ENCODE assay signal across 12 mouse cellular contexts in the genomic region with DNA sequence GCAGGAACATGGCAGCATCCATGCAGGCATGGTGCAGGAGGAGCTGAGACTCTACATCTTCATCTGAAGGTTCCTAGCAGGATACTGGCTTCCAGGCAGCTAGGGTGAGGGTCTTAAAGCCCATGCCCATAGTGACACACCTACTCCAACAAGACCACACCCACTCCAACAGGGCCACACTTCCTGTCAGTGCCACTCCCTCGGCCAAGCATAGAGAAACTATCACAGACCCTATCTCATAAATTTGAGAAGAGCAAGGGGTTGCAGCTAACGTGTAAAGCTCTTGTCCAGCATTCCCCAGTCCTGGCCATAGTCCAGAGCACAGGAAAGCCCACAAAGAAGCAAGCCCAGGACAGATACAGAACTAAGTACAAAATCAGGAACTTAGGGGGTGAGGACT. TPM values are rescaled to one million over a fixed set of nuclear protein-coding genes. Genes with fewer than 3 reads are reported as not detected.
DNase-seq lines count a peak whose midpoint lies in the region; ATAC-seq and TF ChIP-seq lines count a peak whose summit lies in the region.
"Had no signal": no experiment of that assay in that cellular context is flagged by ENCODE, and none has a peak within 500 bp of the region (broad histone marks: within the 10 kb centered on the region; RNA-seq: fewer than 3 reads in every experiment).

No protein-coding gene starts in this region.

- 0 out of 2 replicates have a peak overlapping the region, but pooled peaks have one; percentile 75 for H3K4me3 ChIP-seq in liver, embryonic 12.5 days
- H3K4me3 ChIP-seq in liver, postnatal 0 days (ENCODE audit: low read depth, low read length), result no peak overlapping the region
- peak overlapping the region; percentile 9 to 40; a peak in 3 of 4 replicates for H3K4me3 ChIP-seq in MEL (ENCODE audit: control insufficient read depth in 1 of 2, insufficient read depth in 1 of 2, low read depth in 2 of 2, low read length in 2 of 2)
- H3K4me3 ChIP-seq in limb, embryonic 10.5 days, result peak overlapping the region; percentile 69; the same call in 1 of the 2 replicates

- peak; percentile 90 for DNase-seq in heart, adult 11 months
- DNase-seq in heart, postnatal 14 days, result no peak
- no peak for DNase-seq in liver, postnatal 0 days
- peak; percentile 63 for DNase-seq in MEL (ENCODE audit: low read depth, low spot score)
- DNase-seq in limb, embryonic 10.5 days (ENCODE audit: low spot score), result no peak
- no peak for DNase-seq in left cerebral cortex, adult 11 months (ENCODE audit: low spot score)
- DNase-seq in natural killer cell, adult 2 months (ENCODE audit: low spot score in 2 of 2), result no peak

- TF ChIP-seq RAD21 in MEL (IDR thresholded peaks at IDR 0.05; ENCODE audit: low read depth, low read length), result no peak

- peak overlapping the region; percentile 91 for H3K4me2 ChIP-seq in liver, embryonic 12.5 days
- H3K4me2 ChIP-seq in liver, postnatal 0 days (ENCODE audit: low read depth, low read length), result no peak overlapping the region

- intact Hi-C loops in heart, postnatal 14 days (cut with DNase I), result loop anchor here (10.0 kb wide), 1 partner anchor 404 kb away; a partner anchor contains a TSS

- H3K79me2 ChIP-seq in MEL (ENCODE audit: control insufficient read depth, insufficient read depth, low read length, poor library complexity), result no peaks in the 10 kb centered on the region; the same call in 1 of the 2 replicates

- H3K36me3 ChIP-seq in liver, embryonic 12.5 days, result no peaks in the 10 kb centered on the region
- H3K36me3 ChIP-seq in liver, postnatal 0 days (replicated peaks; ENCODE audit: insufficient read depth, low read length), result no peaks in the 10 kb centered on the region
- peaks cover 0 to 17% of the 10 kb centered on the region in 2 experiments; a peak in 2 of 4 replicates for H3K36me3 ChIP-seq in MEL (ENCODE audit: control insufficient read depth in 1 of 2, insufficient read depth in 2 of 2, low read length in 2 of 2)
- H3K36me3 ChIP-seq in limb, embryonic 10.5 days, result no peaks in the 10 kb centered on the region
- H3K36me3 ChIP-seq: hindbrain, embryonic 10.5 days had no signal

- peaks cover 54% of the 10 kb centered on the region for H3K4me1 ChIP-seq in liver, embryonic 12.5 days
- H3K4me1 ChIP-seq in liver, postnatal 0 days (ENCODE audit: insufficient read depth), result peaks cover 13% of the 10 kb centered on the region
- H3K4me1 ChIP-seq in MEL (ENCODE audit: control insufficient read depth in 1 of 2, insufficient read depth in 2 of 2, low read length in 2 of 2), result peaks cover 0 to 18% of the 10 kb centered on the region in 2 experiments; a peak in 3 of 4 replicates
- H3K4me1 ChIP-seq in limb, embryonic 10.5 days, result peaks cover 21% of the 10 kb centered on the region

- no peak overlapping the region for H3K27ac ChIP-seq in liver, embryonic 12.5 days
- H3K27ac ChIP-seq in liver, postnatal 0 days (ENCODE audit: low read depth), result no peak overlapping the region
- H3K27ac ChIP-seq in MEL (ENCODE audit: control insufficient read depth, low read depth, low read length), result no peak overlapping the region
- H3K27ac ChIP-seq in limb, embryonic 10.5 days, result no peak overlapping the region
- H3K27ac ChIP-seq: hindbrain, embryonic 10.5 days had no signal

- no peak for TF ChIP-seq POLR2A in MEL (IDR thresholded peaks at IDR 0.05; ENCODE audit: control insufficient read depth in 1 of 2, insufficient read depth in 1 of 2, low read depth in 1 of 2, low read length in 2 of 2, poor library complexity in 1 of 2)

- no peaks in the 10 kb centered on the region for H3K27me3 ChIP-seq in liver, embryonic 12.5 days (replicated peaks)
- no peaks in the 10 kb centered on the region for H3K27me3 ChIP-seq in liver, postnatal 0 days (ENCODE audit: insufficient read depth, low read length)
- no peaks in the 10 kb centered on the region for H3K27me3 ChIP-seq in MEL (ENCODE audit: control insufficient read depth in 1 of 2, insufficient read depth in 2 of 2, low read length in 2 of 2)
- H3K27me3 ChIP-seq in limb, embryonic 10.5 days (ENCODE audit: low read depth, poor library complexity, severe bottlenecking), result no peaks in the 10 kb centered on the region

- H3K9me3 ChIP-seq in liver, embryonic 12.5 days (replicated peaks), result no peaks in the 10 kb centered on the region
- no peaks in the 10 kb centered on the region for H3K9me3 ChIP-seq in liver, postnatal 0 days (ENCODE audit: low read length)
- H3K9me3 ChIP-seq in MEL (replicated peaks; ENCODE audit: insufficient read depth, low read length), result no peaks in the 10 kb centered on the region
- H3K9me3 ChIP-seq in limb, embryonic 10.5 days (replicated peaks), result no peaks in the 10 kb centered on the region
- H3K9me3 ChIP-seq: hindbrain, embryonic 10.5 days had no signal

- no peak for TF ChIP-seq CTCF in liver, postnatal 0 days (IDR thresholded peaks at IDR 0.05; ENCODE audit: low read depth)
- TF ChIP-seq CTCF in MEL (IDR thresholded peaks at IDR 0.05 in 2 of 3, conservative IDR thresholded peaks at IDR 0.05 in 1 of 3; ENCODE audit: control insufficient read depth in 1 of 3, insufficient read depth in 1 of 3, low read depth in 2 of 3, low read length in 3 of 3, poor library complexity in 1 of 3, severe bottlenecking in 1 of 3), result no peak

- WGBS in liver, embryonic 12.5 days (ENCODE audit: insufficient replicate concordance), result 21% methylated on average over 2 of the region's 2 CpGs
- 47% methylated on average over 2 of the region's 2 CpGs for WGBS in liver, postnatal 0 days (ENCODE audit: insufficient replicate concordance)
- WGBS in limb, embryonic 10.5 days, result 65% methylated on average over 2 of the region's 2 CpGs

- no peak for TF ChIP-seq EP300 in liver, postnatal 0 days (IDR thresholded peaks at IDR 0.05; ENCODE audit: low read depth)
- TF ChIP-seq EP300 in MEL (IDR thresholded peaks at IDR 0.05; ENCODE audit: low read depth in 1 of 2, low read length in 2 of 2), result no peak

- no peak for ATAC-seq in liver, embryonic 12.5 days
- no peak for ATAC-seq in liver, postnatal 0 days

- no peak overlapping the region; the same call in 1 of the 2 replicates for H3K9ac ChIP-seq in liver, embryonic 12.5 days
- H3K9ac ChIP-seq in liver, postnatal 0 days (replicated peaks), result no peak overlapping the region
- H3K9ac ChIP-seq in MEL (ENCODE audit: control insufficient read depth, low read depth, low read length, poor library complexity, severe bottlenecking), result no peak overlapping the region

TF ChIP-seq in MEL, 35 proteins besides CTCF, POLR2A, EP300 and RAD21 (continues in another document):
- TF ChIP-seq MEF2A (IDR thresholded peaks at IDR 0.05; ENCODE audit: extremely low read depth, insufficient replicate concordance, low read depth, low read length, poor library complexity, severe bottlenecking) (no peak), TCF12 (IDR thresholded peaks at IDR 0.05; ENCODE audit: low read depth, low read length) (no peak), MAZ (IDR thresholded peaks at IDR 0.05; ENCODE audit: low read depth, low read length) (no peak), SMC3 (IDR thresholded peaks at IDR 0.05; ENCODE audit: low read depth, low read length) (no peak), E2F4 (IDR thresholded peaks at IDR 0.05; ENCODE audit: borderline replicate concordance, low read depth, low read length) (no peak), USF1 (IDR thresholded peaks at IDR 0.05; ENCODE audit: low read depth, low read length) (no peak), GATA1 (IDR thresholded peaks at IDR 0.05; ENCODE audit: low read depth, low read length) (no peak), ETS1 (IDR thresholded peaks at IDR 0.05; ENCODE audit: low read depth, low read length) (no peak), TBP (IDR thresholded peaks at IDR 0.05; ENCODE audit: low read depth, low read length) (no peak), SIN3A (IDR thresholded peaks at IDR 0.05; ENCODE audit: low read length) (no peak), MAX (IDR thresholded peaks at IDR 0.05; ENCODE audit: low read length) (no peak)

RNA-seq across cellular contexts. Expression of a gene that starts 12.7 kb away (rescaled TPM):
- 1 to 10 TPM in 1 of 2 experiments, under 1 TPM in 1; 1.00 to 2.1 TPM for total RNA-seq in heart, postnatal 14 days (2021)
- polyA plus RNA-seq in liver, embryonic 12.5 days (2016; fragmentation: Nextera tagmentation; extraction: Ambion mirVana), result 2.1 and 2.3 TPM in 2 replicates
- polyA plus RNA-seq in liver, postnatal 0 days (2015; fragmentation: Nextera tagmentation; extraction: Ambion mirVana), result 0.90 and 1.5 TPM in 2 replicates
- total RNA-seq in MEL (2012; rRNA removed), result 0.69 and 0.75 TPM in 2 replicates
- polyA plus RNA-seq in MEL (2012; ENCODE audit: insufficient read depth in 1 of 2, insufficient read length in 2 of 2, low read depth in 1 of 2, low replicate concordance in 2 of 2, missing spikeins in 1 of 2), result 1 to 10 TPM in 1 of 2 experiments, not detected in 1; 3.5 TPM
- polyA plus RNA-seq in limb, embryonic 10.5 days (2016; fragmentation: Nextera tagmentation; extraction: Ambion mirVana), result 1.0 and 1.1 TPM in 2 replicates

RNA-seq across cellular contexts. Expression of a gene that starts 36.3 kb away (rescaled TPM):
- total RNA-seq in heart, postnatal 14 days (2021), result 10 to 100 TPM; 11.8 to 11.9 TPM
- polyA plus RNA-seq in liver, embryonic 12.5 days (2016; fragmentation: Nextera tagmentation; extraction: Ambion mirVana), result 16.1 and 17.0 TPM in 2 replicates
- polyA plus RNA-seq in liver, postnatal 0 days (2015; fragmentation: Nextera tagmentation; extraction: Ambion mirVana), result 40.3 and 41.8 TPM in 2 replicates
- 0.39 and 0.62 TPM in 2 replicates for total RNA-seq in MEL (2012; rRNA removed)
- polyA plus RNA-seq in MEL (2012; ENCODE audit: insufficient read depth in 1 of 2, insufficient read length in 2 of 2, low read depth in 1 of 2, low replicate concordance in 2 of 2, missing spikeins in 1 of 2), result 1 to 10 TPM in 1 of 2 experiments, not detected in 1; 6.1 TPM
- polyA plus RNA-seq in limb, embryonic 10.5 days (2016; fragmentation: Nextera tagmentation; extraction: Ambion mirVana), result 3.0 and 3.3 TPM in 2 replicates

RNA-seq across cellular contexts. Expression of a gene that starts 49.4 kb away (rescaled TPM):
- 1,000 to 10,000 TPM; 1,008 to 1,038 TPM for total RNA-seq in heart, postnatal 14 days (2021)
- 140 and 155 TPM in 2 replicates for polyA plus RNA-seq in liver, embryonic 12.5 days (2016; fragmentation: Nextera tagmentation; extraction: Ambion mirVana)
- 207 and 212 TPM in 2 replicates for polyA plus RNA-seq in liver, postnatal 0 days (2015; fragmentation: Nextera tagmentation; extraction: Ambion mirVana)
- total RNA-seq in MEL (2012; rRNA removed), result 79.4 and 88.2 TPM in 2 replicates
- 100 to 1,000 TPM in 1 of 2 experiments, not detected in 1; 224 TPM for polyA plus RNA-seq in MEL (2012; ENCODE audit: insufficient read depth in 1 of 2, insufficient read length in 2 of 2, low read depth in 1 of 2, low replicate concordance in 2 of 2, missing spikeins in 1 of 2)
- 250 and 257 TPM in 2 replicates for polyA plus RNA-seq in limb, embryonic 10.5 days (2016; fragmentation: Nextera tagmentation; extraction: Ambion mirVana)

RNA-seq across cellular contexts. Expression of a gene that starts 49.5 kb away (rescaled TPM):
- total RNA-seq in heart, postnatal 14 days (2021), result 10 to 100 TPM in 1 of 2 experiments, not detected in 1; 18.9 TPM
- 0.10 and 0.18 TPM in 2 replicates for polyA plus RNA-seq in liver, embryonic 12.5 days (2016; fragmentation: Nextera tagmentation; extraction: Ambion mirVana)
- polyA plus RNA-seq in liver, postnatal 0 days (2015; fragmentation: Nextera tagmentation; extraction: Ambion mirVana), result 0.05 and 0.12 TPM in 2 replicates
- total RNA-seq in MEL (2012; rRNA removed), result 0.10 TPM in 1 of 2 replicates, not detected in the other
- under 1 TPM in 1 of 2 experiments, not detected in 1; 0.28 TPM for polyA plus RNA-seq in MEL (2012; ENCODE audit: insufficient read depth in 1 of 2, insufficient read length in 2 of 2, low read depth in 1 of 2, low replicate concordance in 2 of 2, missing spikeins in 1 of 2)
- 0.44 TPM in 1 of 2 replicates, not detected in the other for polyA plus RNA-seq in limb, embryonic 10.5 days (2016; fragmentation: Nextera tagmentation; extraction: Ambion mirVana)
- total RNA-seq: layer of hippocampus, postnatal 10 days; left cerebral cortex, postnatal 14 days; monocyte, adult 5-6 weeks had no signal

Comparison
In these comparisons a context has a peak if more than half of its experiments do, and no peak if none do; other contexts are left out.
1. DNase-seq: peak in heart, adult 11 months (single experiment) and MEL (single experiment); none in heart, postnatal 14 days (0 of 2), liver, postnatal 0 days (single experiment), limb, embryonic 10.5 days (single experiment), left cerebral cortex, adult 11 months (single experiment) and natural killer cell, adult 2 months (0 of 2).